Mouse (Mus musculus) neural tube, embryonic 12.5 days (tissue): Measurements from ENCODE around the gene Sco2. TPM values are rescaled to one million over a fixed set of nuclear protein-coding genes. Genes with fewer than 3 reads are reported as not detected.

Experiments used
- ATAC-seq: fragments of 200-750 bp; cut with Nextera tagmentation; 2 replicates; pipeline ENCODE4 v1.8.0; 2017; ENCODE audit warnings: low read depth, mild to moderate bottlenecking, moderate TSS enrichment, moderate library complexity; ENCODE audit not compliant: low FRiP score
- H3K27ac ChIP-seq: fragments of 300-500 bp; sonication (generic); 2 replicates; pipeline ENCODE4 v1.5.1; 2016
- H3K27me3 ChIP-seq: fragments of 300-500 bp; sonication (generic); replicated peaks from 2 replicates; pipeline ENCODE4 v1.6.1; 2016; ENCODE audit warnings: mild to moderate bottlenecking
- H3K36me3 ChIP-seq: fragments of 300-500 bp; sonication (generic); 2 replicates; pipeline ENCODE4 v1.6.1; 2016; ENCODE audit warnings: mild to moderate bottlenecking
- H3K4me1 ChIP-seq: fragments of 300-500 bp; sonication (generic); 2 replicates; pipeline ENCODE4 v1.6.1; 2016
- H3K4me2 ChIP-seq: fragments of 300-500 bp; sonication (generic); replicated peaks from 2 replicates; pipeline ENCODE4 v1.6.1; 2016; ENCODE audit warnings: mild to moderate bottlenecking
- H3K4me3 ChIP-seq: fragments of 300-500 bp; sonication (generic); 2 replicates; pipeline ENCODE4 v1.5.1; 2016
- H3K9ac ChIP-seq: fragments of 300-500 bp; sonication (generic); 2 replicates; pipeline ENCODE4 v1.6.1; 2016; ENCODE audit warnings: mild to moderate bottlenecking
- H3K9me3 ChIP-seq: fragments of 300-500 bp; sonication (generic); 2 replicates; pipeline ENCODE4 v1.6.1; 2016; ENCODE audit warnings: mild to moderate bottlenecking
- WGBS: fragments of 180-500 bp; shearing (Covaris S2); methylation state at CpG from one replicate; pipeline ENCODE4 v1.1.7; 2016; 5-methylcytosine and 5-hydroxymethylcytosine counted together
- polyA plus RNA-seq: library from polyadenylated mRNA; unstranded; fragments of >200 nt; fragmentation: Nextera tagmentation; extraction: Ambion mirVana; gene quantifications from 2 replicates; pipeline ENCODE4 v1.2.1, GENCODE M21; 2016

Gene Sco2
- polyA plus RNA-seq, 1 experiment from 2014 or later = 8.8 TPM

DNA sequence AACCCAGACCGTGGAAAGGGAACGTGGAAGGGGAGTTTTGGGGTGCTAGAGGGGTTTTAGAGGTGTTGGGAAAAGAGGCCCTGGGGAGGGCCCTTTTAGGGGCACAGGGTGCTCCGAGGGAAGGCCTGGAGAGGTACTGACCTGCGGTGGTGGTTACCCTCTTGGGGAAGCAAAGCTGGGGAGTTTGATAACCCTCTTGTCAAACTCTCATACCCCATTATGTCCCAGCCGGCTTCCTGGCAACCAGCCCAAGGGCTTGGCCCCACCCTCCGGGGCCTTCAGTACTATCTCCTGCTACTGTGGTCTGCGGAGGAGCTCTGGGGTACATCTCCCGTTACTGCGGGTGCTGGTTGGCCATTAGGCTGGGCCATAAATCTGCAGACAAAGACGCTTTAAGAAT lies 5.8 kb upstream of the Sco2 start:
- Histone ChIP-seq H3K27me3 (peaks cover 46% of the 10 kb centered on the region), H3K4me3 (peak overlapping the region; percentile 34), H3K4me2 (peak overlapping the region; percentile 63), H3K9me3 (no peaks in the 10 kb centered on the region), H3K9ac (peak overlapping the region; percentile 40; the same call in 1 of the 2 replicates), H3K36me3 (no peaks in the 10 kb centered on the region), H3K4me1 (peaks cover 14% of the 10 kb centered on the region), H3K27ac (no peak overlapping the region)
- WGBS = 5% methylated on average over 10 of the region's 10 CpGs
- ATAC-seq = no peak

DNA sequence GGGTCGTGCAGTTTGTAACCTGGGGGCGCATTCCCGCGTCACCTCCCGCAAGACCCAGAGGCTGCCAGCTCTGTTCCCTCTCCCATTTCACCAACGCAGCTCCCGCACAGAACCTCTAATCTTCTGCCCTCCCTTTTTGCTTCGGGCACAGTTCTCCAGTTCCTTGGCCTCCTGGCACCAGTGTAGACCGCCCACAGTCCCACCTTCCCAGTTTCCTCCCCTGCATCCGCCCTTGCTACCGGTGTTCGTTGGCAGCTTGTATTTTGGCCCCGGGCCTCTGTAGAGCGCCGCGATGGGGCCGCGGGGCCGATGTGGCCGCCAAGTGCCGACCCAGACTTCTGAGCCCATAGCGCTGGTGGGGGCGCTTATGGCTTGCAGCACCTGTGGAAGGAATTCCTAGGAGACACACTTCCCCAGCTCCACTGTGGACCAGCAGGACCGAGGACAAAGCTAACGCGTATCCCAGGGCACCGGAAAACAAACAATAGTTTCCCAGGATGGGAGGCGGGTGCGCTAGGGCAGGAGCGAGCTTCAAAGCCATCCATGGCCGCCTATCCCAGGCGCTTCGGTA lies 5.3 kb upstream of the Sco2 start, which contains the start of gene Odf3b:
TSS of gene Odf3b (minus strand) at position 452 of the 571 bp plus-strand sequence.
- Histone ChIP-seq H3K4me1 (peaks cover 14% of the 10 kb centered on the region), H3K4me2 (peak within 1 kb of the TSS; percentile 63), H3K27ac (no peak within 1 kb of the TSS), H3K9ac (peak within 1 kb of the TSS; percentile 40; the same call in 1 of the 2 replicates), H3K36me3 (no peaks in the 10 kb centered on the region), H3K4me3 (peak within 1 kb of the TSS; percentile 34), H3K27me3 (peaks cover 46% of the 10 kb centered on the region), H3K9me3 (no peaks in the 10 kb centered on the region)
- WGBS = under 1% methylated on average over 33 of the region's 33 CpGs
- ATAC-seq = no peak

DNA sequence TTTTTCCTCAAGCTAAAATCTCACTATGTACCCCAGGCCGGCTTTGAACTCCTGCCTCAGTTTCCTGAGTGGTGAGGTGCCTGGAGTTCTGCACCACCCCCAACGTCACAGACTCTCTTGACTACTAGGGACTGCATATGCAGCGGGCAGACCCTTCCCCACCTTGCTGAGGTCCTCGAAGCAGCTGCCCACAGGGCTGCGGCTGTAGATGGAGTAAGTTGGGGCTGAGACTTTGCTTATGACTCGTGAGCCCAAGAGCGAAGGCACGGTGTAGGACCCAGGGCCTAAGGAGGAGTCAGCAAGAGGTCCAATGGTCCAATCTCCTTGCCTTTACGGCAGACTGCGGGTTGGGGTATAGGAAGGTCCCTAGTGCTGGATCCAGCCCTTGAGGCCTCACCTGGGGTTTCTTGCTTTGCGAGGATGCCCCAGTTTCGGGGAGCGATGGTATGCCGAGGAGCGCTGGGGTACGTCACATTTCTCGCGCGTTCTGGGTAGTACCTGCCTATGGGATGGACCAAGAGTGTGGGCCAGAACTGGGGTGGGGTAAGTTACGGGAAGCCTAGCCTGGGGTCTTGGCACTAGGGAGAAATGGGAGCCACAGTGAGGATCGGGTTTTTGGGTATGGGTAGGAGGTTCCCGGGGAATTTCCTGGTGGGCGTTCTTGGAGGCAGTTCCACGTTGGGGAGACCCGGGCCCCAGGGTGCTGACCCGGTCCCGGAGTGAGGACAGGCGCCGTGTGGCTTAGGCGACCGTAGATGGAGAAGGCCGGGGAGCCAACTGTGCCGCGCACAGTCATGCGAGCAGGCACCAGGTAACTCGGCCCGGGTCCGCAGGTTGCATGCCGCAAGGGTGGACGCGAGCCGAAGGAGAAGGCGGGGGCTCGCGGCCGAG lies 4.5 kb upstream of the Sco2 start:
- H3K27ac ChIP-seq = no peak overlapping the region
- no peaks in the 10 kb centered on the region for H3K36me3 ChIP-seq
- peak overlapping the region; percentile 34 for H3K4me3 ChIP-seq
- H3K27me3 ChIP-seq = peaks cover 46% of the 10 kb centered on the region
- H3K4me1 ChIP-seq = peaks cover 15% of the 10 kb centered on the region
- no peaks in the 10 kb centered on the region for H3K9me3 ChIP-seq
- no peak for ATAC-seq
- peak overlapping the region; percentile 40; the same call in 1 of the 2 replicates for H3K9ac ChIP-seq
- peak overlapping the region; percentile 63 for H3K4me2 ChIP-seq
- WGBS = 11% methylated on average over 46 of the region's 46 CpGs

DNA sequence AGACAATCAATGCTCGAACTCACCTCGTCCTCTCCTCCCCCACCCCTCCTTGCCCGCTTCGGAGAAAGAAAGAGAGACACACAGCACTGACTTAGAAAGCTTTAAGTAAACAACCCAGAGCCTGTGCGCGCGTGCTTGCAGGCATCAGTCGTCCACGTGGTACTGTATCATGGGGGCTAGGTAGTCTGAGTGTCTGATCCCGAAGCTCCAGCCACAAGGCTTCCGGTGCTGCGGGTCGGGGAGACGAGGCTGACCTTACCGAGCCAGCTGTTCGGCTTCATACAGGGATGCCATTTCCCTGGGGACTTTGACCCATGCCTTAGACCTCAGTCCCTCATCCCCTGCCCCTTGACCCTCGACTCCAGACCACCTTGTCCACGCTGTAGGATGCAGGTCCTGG lies 3.7 kb upstream of the Sco2 start:
- H3K4me3 ChIP-seq = no peak overlapping the region
- H3K4me2 ChIP-seq = peak overlapping the region; percentile 10; the same call in 1 of the 2 replicates
- H3K36me3 ChIP-seq = peaks cover 3% of the 10 kb centered on the region
- H3K27me3 ChIP-seq = peaks cover 46% of the 10 kb centered on the region
- H3K9me3 ChIP-seq = no peaks in the 10 kb centered on the region
- no peak for ATAC-seq
- H3K4me1 ChIP-seq = peaks cover 23% of the 10 kb centered on the region
- no peak overlapping the region; the same call in 1 of the 2 replicates for H3K9ac ChIP-seq
- 7% methylated on average over 18 of the region's 18 CpGs for WGBS
- no peak overlapping the region for H3K27ac ChIP-seq

DNA sequence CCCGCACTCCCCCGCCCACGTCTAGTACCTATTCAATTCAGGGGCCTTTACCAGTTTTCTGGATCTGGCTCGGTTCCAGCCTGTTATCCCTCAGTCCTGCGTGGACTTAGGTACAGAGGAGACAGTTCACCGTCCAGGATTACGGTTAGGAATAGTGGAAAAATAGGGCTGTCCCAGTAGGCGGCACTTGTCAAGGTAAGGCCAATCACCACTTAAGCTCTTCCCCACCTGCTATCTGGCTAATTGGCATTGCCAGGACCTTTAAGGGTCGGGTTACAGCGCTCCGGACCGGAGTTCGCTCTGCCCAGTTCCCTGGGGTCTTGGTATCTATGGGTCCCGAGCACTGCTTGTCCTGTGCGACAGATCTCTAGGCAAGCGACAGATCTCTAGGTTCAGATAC lies 3.3 kb upstream of the Sco2 start, which contains the start of gene Tymp:
TSS of gene Tymp (minus strand) at position 83 of the 400 bp plus-strand sequence.
- no peak within 1 kb of the TSS; the same call in 1 of the 2 replicates for H3K9ac ChIP-seq
- H3K4me3 ChIP-seq = no peak within 1 kb of the TSS
- H3K9me3 ChIP-seq = no peaks in the 10 kb centered on the region
- peaks cover 46% of the 10 kb centered on the region for H3K27me3 ChIP-seq
- no peak for ATAC-seq
- peak within 1 kb of the TSS; percentile 10; the same call in 1 of the 2 replicates for H3K4me2 ChIP-seq
- H3K36me3 ChIP-seq = peaks cover 7% of the 10 kb centered on the region
- H3K4me1 ChIP-seq = peaks cover 27% of the 10 kb centered on the region
- WGBS = 20% methylated on average over 16 of the region's 16 CpGs
- H3K27ac ChIP-seq = no peak within 1 kb of the TSS

DNA sequence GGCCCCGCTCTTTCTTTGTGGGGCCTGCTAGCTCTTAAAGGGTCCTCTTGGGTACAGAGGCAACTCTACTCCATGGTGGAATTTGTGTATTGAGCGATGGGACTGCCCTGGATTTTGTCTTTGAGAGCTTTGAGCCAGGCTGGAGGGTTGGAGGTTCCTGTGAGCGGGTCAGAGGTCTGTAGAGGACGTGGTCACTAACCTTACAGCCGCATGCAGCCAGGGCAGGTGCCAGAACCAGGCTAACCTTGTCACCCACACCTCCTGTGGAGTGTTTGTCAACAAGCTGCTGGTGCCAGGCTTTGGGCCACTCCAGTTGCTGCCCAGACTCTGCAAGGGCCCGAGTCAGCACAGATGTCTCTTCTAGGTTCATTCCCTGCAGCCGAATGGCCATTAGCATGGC lies 2.4 kb upstream of the Sco2 start:
- no peak overlapping the region for H3K4me3 ChIP-seq
- 83% methylated on average over 7 of the region's 7 CpGs for WGBS
- H3K9me3 ChIP-seq = no peaks in the 10 kb centered on the region
- H3K9ac ChIP-seq = no peak overlapping the region
- H3K4me1 ChIP-seq = peaks cover 27% of the 10 kb centered on the region
- H3K27me3 ChIP-seq = peaks cover 46% of the 10 kb centered on the region
- H3K4me2 ChIP-seq = no peak overlapping the region
- ATAC-seq = no peak
- H3K36me3 ChIP-seq = peaks cover 16% of the 10 kb centered on the region
- H3K27ac ChIP-seq = no peak overlapping the region

DNA sequence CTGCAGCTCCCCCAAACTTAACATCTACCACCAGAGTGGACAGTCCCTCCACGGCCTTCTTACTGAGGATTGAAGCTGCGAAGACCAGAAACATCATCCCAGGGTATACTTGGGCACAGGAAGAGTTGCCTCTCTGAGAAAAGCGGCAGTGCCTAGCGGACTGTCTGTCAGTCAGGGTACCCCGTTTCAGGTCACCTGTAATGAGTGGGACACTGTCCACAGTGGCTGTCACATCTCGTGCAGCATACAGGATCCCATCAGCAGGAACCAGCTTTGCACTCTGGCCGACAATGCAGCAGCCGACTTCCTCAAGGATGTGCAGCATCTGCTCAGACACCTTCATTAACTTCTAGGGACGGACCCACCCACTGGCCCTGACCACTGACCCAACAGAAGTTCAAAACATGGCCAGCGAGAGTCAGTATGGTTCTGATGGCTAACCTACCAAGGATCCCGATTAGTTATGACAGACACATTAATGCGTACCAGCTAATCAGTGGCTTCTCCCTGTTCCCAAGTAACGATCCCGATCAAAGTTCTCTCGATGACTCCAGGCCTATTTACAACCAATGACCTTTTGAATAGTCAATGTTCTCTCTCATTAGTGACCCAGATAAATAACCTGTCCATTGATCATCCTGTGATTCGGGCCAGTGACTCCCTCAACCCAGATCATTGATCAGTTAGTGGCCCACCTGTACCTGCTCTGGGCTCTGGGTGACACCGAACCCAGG lies 1.3 kb upstream of the Sco2 start:
- H3K4me1 ChIP-seq = peaks cover 27% of the 10 kb centered on the region
- ATAC-seq = no peak
- H3K9me3 ChIP-seq = no peaks in the 10 kb centered on the region
- H3K4me2 ChIP-seq = no peak overlapping the region
- peaks cover 41% of the 10 kb centered on the region for H3K27me3 ChIP-seq
- no peak overlapping the region for H3K9ac ChIP-seq
- H3K4me3 ChIP-seq = no peak overlapping the region
- H3K27ac ChIP-seq = no peak overlapping the region
- H3K36me3 ChIP-seq = peaks cover 27% of the 10 kb centered on the region
- 95% methylated on average over 17 of the region's 17 CpGs for WGBS

DNA sequence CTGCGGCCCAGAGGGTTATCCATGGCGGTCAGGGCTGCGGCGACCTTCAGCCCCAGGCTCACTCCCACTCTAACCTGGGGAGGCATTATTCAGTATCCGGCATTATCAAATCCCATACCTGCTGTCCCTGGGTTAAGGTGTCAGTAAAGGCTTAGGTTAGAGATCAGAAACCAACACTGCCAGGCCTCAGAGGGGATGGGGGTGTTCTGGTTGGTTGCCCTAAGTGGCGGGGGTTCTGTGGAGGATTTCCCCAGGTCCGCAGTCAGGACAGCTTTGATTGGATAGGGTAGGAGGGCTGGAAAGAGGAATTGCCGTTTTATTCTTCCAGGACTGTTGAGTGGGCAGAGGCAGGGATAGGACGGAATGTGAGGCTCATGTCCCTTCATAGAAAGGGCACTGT lies 694 bp upstream of the Sco2 start:
- Histone ChIP-seq H3K27ac (no peak overlapping the region), H3K36me3 (peaks cover 33% of the 10 kb centered on the region), H3K4me3 (peak overlapping the region; percentile 65), H3K9ac (peak overlapping the region; percentile 76), H3K27me3 (peaks cover 36% of the 10 kb centered on the region), H3K4me1 (peaks cover 23% of the 10 kb centered on the region), H3K9me3 (no peaks in the 10 kb centered on the region), H3K4me2 (peak overlapping the region; percentile 82)
- WGBS = 43% methylated on average over 9 of the region's 9 CpGs
- ATAC-seq = no peak

DNA sequence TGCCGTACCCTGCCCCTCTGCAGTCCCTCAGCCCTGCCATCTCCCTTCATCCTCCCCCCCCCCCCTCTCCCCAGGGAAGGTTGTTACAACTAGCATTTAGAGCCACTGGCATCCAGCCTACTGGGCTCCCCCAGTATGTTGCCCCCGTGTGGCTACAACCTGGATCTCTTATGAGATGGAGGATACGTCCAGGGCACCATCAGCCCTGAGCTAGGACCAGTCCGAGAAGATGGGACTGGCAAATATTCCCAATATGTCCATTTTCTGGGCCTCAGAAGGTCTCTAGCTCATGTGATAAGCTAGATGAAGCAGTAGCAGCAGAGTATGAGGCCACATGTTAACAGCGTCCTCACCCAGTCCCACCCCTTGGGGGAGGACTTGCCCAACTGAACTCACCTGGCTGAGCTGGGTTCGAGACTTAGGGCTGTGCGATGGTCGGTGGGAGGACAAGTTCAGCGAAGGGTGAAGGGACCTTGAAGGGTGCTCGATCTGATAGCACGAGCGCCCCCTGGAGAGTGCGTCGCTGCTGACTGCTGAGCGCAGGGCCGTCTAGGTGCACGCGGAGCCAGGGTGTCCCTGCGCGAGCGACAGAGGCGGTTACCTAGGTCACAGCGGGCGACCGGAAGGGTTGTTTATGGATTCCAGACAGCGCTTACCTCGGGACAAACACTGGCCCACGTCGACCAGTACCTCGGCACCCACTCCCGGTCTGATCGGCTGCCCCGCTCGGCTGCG lies 452 bp downstream of the Sco2 start:
- peaks cover 25% of the 10 kb centered on the region for H3K27me3 ChIP-seq
- H3K36me3 ChIP-seq = peaks cover 45% of the 10 kb centered on the region
- peak overlapping the region; percentile 82 for H3K4me2 ChIP-seq
- peak overlapping the region; percentile 65 for H3K4me3 ChIP-seq
- peak overlapping the region; percentile 82; the same call in 1 of the 2 replicates for H3K27ac ChIP-seq
- peak; percentile 79 for ATAC-seq
- H3K4me1 ChIP-seq = peaks cover 13% of the 10 kb centered on the region
- peak overlapping the region; percentile 76 for H3K9ac ChIP-seq
- no peaks in the 10 kb centered on the region for H3K9me3 ChIP-seq
- 1% methylated on average over 35 of the region's 35 CpGs for WGBS

DNA sequence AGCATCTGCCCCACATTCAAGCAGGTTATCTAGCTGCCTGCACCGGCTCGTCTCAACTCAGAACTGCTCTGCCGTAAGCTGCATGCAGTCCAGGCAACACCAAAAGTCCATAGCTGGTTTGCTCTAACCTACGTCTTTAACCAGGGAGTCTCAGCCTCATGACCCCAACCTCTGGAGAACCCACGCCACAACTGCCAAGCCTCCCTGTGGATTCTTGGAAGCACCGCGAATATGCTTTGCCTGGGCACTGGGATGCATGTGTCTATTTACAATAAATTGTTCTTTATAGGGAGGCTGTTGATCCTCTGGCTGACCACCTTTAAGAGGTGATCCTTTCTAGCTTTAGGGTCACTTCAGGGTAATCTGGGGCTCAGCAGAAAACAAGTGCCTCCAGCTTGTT lies 1.1 kb downstream of the Sco2 start:
- ATAC-seq = no peak
- peaks cover 18% of the 10 kb centered on the region for H3K27me3 ChIP-seq
- no peak overlapping the region for H3K27ac ChIP-seq
- WGBS = 84% methylated on average over 7 of the region's 7 CpGs
- no peak overlapping the region for H3K9ac ChIP-seq
- H3K36me3 ChIP-seq = peaks cover 51% of the 10 kb centered on the region
- H3K4me1 ChIP-seq = peaks cover 13% of the 10 kb centered on the region
- H3K4me2 ChIP-seq = peak overlapping the region; percentile 82
- H3K9me3 ChIP-seq = no peaks in the 10 kb centered on the region
- no peak overlapping the region; the same call in 1 of the 2 replicates for H3K4me3 ChIP-seq

DNA sequence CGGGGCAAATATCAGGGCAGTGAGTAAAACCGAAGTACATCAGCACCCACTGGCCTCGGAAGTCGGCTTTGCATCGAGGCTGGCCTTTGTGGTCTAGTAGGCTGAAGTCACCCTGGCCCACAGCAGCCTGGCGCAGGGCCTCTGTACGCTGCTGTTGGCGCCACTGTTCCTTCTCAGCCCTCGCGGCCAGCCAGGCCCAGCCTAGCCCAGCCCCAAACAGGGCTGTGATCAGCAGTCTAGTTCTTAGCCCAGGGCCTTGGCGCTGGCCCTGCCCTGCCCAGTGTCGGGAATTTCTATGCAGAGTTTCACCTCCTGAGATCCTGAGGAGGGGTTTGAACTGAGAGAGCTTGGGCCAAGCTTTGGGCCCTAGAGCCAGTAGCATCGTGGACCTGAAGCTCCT lies 1.6 kb downstream of the Sco2 start:
- Histone ChIP-seq H3K27me3 (peaks cover 14% of the 10 kb centered on the region), H3K4me1 (peaks cover 13% of the 10 kb centered on the region), H3K27ac (no peak overlapping the region), H3K9ac (no peak overlapping the region; the same call in 1 of the 2 replicates), H3K9me3 (no peaks in the 10 kb centered on the region), H3K4me3 (no peak overlapping the region; the same call in 1 of the 2 replicates), H3K4me2 (no peak overlapping the region), H3K36me3 (peaks cover 56% of the 10 kb centered on the region)
- no peak for ATAC-seq
- WGBS = 90% methylated on average over 13 of the region's 13 CpGs
